Mouse (Mus musculus): ENCODE data around the gene Muc1. TPM values are rescaled to one million over a fixed set of nuclear protein-coding genes. Genes with fewer than 3 reads are reported as not detected.

The Muc1 gene
- polyA plus RNA-seq, 1 experiment from 2014 or later = 1.1 TPM

DNA sequence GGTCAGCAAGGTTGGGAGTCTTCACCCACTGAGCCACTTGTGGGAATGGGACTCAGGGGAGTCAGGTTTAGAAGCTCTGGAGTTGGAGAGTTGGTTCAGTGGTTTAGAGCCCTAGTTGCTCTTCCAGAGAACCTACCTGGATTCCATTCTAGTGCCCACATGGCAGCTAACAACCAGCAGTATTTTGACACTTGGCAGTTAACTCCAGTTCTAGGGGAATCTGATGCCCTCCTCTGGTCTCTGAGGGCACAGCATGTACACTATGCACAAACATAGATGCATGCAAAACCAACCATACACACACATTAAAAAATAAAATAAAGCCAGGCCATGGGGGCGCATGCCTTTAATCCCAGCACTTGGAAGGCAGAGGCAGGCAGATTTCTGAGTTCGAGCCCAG lies 35.0 kb upstream of the Muc1 start:
- Histone ChIP-seq H3K9me3 (no peaks in the 10 kb centered on the region), H3K27ac (replicated peaks) (no peak overlapping the region), H3K27me3 (replicated peaks) (no peaks in the 10 kb centered on the region), H3K36me3 (no peaks in the 10 kb centered on the region), H3K4me3 (no peak overlapping the region), H3K4me2 (no peak overlapping the region), H3K9ac (no peak overlapping the region), H3K4me1 (peaks cover 13% of the 10 kb centered on the region)
- ATAC-seq (ENCODE audit: extremely low read depth, insufficient number of reproducible peaks, low FRiP score, low TSS enrichment) = no peak
- 74% methylated on average over 2 of the region's 2 CpGs for WGBS

DNA sequence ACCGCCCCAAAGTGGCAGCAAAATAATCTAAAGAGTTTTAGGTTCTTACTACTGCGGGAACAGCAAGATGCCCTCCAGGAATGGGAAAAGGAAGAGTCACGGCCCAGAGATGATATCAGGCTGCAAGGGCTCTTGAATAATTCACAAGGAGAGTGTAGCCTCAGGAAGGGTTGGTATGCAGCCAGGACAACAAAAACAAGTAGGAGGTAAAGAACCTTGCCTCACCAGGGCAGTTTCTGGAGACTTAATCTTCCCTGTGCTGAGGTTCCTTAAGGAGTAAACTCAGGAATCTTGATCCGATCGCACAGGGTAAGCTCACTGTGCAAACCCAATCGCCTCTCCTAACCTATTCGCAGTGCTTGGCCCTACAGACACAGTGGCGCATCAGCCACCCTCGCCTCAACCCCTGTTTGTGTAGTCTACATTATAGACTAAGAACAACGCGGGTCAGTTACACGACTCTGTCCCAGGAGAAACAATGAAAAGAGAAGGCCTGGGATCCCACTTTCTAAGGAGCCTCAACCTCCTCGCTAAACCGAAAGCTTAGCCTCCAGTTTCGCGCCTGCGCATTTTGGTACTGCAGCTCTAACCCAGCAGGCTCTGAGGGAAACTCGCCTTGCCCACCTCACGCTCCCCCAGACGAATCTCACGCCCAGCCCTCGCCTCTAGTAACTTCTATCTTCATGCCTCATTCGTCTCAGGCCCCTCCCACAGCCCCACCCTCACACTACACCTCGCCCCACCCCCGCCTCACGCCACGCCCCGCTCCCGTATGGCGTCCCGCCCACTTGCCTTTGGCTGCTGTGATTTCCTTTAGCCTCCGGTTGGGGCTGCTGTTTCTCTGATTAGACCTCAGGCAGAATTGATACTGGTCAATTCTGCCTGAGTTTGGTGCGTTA lies 32.6 kb upstream of the Muc1 start:
- H3K4me2 ChIP-seq = peak overlapping the region; percentile 78
- peak overlapping the region; percentile 82 for H3K27ac ChIP-seq (replicated peaks)
- no peaks in the 10 kb centered on the region for H3K27me3 ChIP-seq (replicated peaks)
- H3K9me3 ChIP-seq = no peaks in the 10 kb centered on the region
- peak overlapping the region; percentile 86 for H3K9ac ChIP-seq
- peak overlapping the region; percentile 61 for H3K4me3 ChIP-seq
- H3K4me1 ChIP-seq = peaks cover 13% of the 10 kb centered on the region
- H3K36me3 ChIP-seq = no peaks in the 10 kb centered on the region
- WGBS = 8% methylated on average over 33 of the region's 33 CpGs
- ATAC-seq (ENCODE audit: extremely low read depth, insufficient number of reproducible peaks, low FRiP score, low TSS enrichment) = peak; percentile 88

DNA sequence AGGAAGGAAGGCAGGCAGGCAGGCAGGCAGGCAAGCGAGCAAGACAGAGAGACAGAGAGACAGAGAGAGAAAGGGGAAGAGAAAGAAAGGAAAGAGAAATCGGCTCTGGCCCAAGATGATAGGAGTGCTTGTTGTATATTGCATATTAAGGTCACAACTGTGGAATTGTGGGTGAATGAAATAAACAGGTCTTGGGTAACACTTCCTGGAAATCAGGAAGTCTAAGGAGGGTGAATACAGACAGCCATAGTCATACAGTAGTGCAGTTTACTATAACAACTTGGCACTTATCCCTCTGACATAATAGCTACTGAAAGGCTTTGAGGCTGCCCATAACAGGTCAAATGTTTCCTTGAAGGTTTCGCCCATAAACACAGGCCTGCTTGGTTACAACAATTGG lies 29.0 kb upstream of the Muc1 start:
- Histone ChIP-seq H3K4me3 (no peak overlapping the region), H3K9ac (no peak overlapping the region), H3K27me3 (replicated peaks) (no peaks in the 10 kb centered on the region), H3K4me2 (no peak overlapping the region), H3K4me1 (peaks cover 18% of the 10 kb centered on the region), H3K9me3 (no peaks in the 10 kb centered on the region), H3K36me3 (peaks cover 6% of the 10 kb centered on the region; the same call in 1 of the 2 replicates), H3K27ac (replicated peaks) (no peak overlapping the region)
- no peak for ATAC-seq (ENCODE audit: extremely low read depth, insufficient number of reproducible peaks, low FRiP score, low TSS enrichment)
- WGBS = 70% methylated on average over 3 of the region's 3 CpGs

DNA sequence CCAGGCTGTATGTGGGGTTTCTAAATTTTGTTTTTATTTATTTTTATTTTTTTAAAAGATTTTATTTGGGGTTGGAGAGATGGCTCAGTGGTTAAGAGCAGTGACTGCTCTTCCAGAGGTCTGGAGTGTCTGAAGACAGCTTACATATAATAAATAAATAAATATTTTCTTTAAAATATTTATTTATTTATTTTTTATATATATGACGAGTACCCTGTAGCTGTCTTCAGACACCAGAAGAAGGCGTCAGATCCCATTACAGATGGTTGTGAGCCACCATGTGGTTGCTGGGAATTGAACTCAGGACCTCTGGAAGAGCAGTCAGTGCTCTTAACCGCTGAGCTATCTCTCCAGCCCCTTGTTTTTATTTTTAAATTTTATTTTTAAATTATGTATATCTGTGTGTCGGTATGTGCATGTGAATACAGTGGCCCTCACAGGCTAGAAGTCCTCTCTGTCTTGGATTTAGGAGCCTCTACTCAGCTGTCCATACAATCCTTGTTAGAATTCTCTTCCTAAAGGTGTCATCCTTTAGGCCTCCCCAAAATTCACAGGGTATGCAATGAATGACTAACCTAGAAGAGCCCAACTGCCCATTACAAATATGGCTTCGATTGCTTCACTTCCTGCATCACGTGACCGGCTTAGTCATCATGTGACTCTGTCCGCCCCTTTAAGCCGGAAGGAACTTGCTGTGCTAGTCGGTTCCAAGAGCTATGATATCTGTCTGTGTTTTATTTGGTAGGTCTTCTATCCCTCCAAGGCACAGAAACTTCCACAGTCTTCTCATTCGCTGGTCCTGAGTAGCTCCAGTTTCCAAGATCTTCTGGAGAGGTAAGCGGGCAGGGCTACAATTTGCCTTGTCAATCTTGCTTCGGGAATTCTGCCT lies 26.4 kb upstream of the Muc1 start, which contains the start of gene Gba:
Gba (plus strand) TSS at position 676 of the 889 bp plus-strand sequence.
- H3K36me3 ChIP-seq = peaks cover 33% of the 10 kb centered on the region
- no peaks in the 10 kb centered on the region for H3K9me3 ChIP-seq
- H3K4me3 ChIP-seq = peak within 1 kb of the TSS; percentile 69
- H3K27ac ChIP-seq (replicated peaks) = no peak within 1 kb of the TSS
- H3K9ac ChIP-seq = peak within 1 kb of the TSS; percentile 84
- H3K4me1 ChIP-seq = peaks cover 5% of the 10 kb centered on the region
- peak within 1 kb of the TSS; percentile 80 for H3K4me2 ChIP-seq
- ATAC-seq (ENCODE audit: extremely low read depth, insufficient number of reproducible peaks, low FRiP score, low TSS enrichment) = peak; percentile 55; the same call in 1 of the 2 replicates
- WGBS = 24% methylated on average over 13 of the region's 13 CpGs
- H3K27me3 ChIP-seq (replicated peaks) = no peaks in the 10 kb centered on the region

DNA sequence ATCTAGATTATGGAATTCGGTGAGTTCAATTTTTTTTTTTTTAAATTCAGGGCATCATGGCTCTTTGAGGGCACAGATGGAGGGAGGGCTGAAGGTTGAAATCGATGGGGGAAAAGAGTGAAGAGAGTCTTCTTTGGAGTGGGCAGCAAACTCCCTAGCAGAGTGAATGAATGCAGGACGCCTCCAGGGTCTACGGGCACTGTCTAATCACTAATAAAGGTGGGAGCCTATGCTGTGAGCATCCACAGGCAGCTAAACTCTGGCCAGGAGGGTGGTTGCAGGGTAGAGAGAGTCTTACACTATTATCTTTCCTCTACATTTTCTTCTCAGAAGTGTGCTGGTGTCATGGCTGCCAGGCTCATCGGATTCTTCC lies 25.7 kb upstream of the Muc1 start:
- 26% methylated on average over 5 of the region's 5 CpGs for WGBS
- no peak for ATAC-seq (ENCODE audit: extremely low read depth, insufficient number of reproducible peaks, low FRiP score, low TSS enrichment)

DNA sequence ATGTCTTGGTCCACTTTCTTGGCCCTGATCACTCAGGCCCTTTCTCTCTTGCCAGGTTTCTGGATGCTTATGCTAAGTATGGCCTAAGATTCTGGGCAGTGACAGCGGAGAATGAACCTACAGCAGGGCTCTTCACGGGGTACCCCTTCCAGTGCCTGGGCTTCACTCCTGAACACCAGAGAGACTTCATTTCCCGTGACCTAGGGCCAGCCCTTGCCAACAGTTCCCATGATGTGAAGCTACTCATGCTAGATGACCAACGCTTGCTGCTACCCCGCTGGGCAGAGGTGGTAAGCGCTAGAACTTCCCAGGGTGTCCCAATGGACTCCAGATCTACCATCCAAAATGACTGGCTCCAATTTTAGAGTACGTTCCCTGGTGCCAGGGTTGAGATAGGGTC lies 22.8 kb upstream of the Muc1 start:
- no peak for ATAC-seq (ENCODE audit: extremely low read depth, insufficient number of reproducible peaks, low FRiP score, low TSS enrichment)
- Histone ChIP-seq H3K36me3 (peaks cover 68% of the 10 kb centered on the region), H3K27me3 (replicated peaks) (no peaks in the 10 kb centered on the region), H3K4me3 (no peak overlapping the region), H3K27ac (replicated peaks) (no peak overlapping the region), H3K4me1 (peaks cover 13% of the 10 kb centered on the region), H3K9me3 (no peaks in the 10 kb centered on the region), H3K9ac (no peak overlapping the region), H3K4me2 (no peak overlapping the region)
- WGBS = 85% methylated on average over 7 of the region's 7 CpGs

More for the DNA sequence above, 25.7 kb upstream of the Muc1 start:
- Histone ChIP-seq H3K9me3 (no peaks in the 10 kb centered on the region), H3K36me3 (peaks cover 39% of the 10 kb centered on the region), H3K4me3 (peak overlapping the region; percentile 69), H3K4me1 (peaks cover 5% of the 10 kb centered on the region), H3K4me2 (peak overlapping the region; percentile 80), H3K9ac (peak overlapping the region; percentile 84), H3K27ac (replicated peaks) (no peak overlapping the region), H3K27me3 (replicated peaks) (no peaks in the 10 kb centered on the region)

DNA sequence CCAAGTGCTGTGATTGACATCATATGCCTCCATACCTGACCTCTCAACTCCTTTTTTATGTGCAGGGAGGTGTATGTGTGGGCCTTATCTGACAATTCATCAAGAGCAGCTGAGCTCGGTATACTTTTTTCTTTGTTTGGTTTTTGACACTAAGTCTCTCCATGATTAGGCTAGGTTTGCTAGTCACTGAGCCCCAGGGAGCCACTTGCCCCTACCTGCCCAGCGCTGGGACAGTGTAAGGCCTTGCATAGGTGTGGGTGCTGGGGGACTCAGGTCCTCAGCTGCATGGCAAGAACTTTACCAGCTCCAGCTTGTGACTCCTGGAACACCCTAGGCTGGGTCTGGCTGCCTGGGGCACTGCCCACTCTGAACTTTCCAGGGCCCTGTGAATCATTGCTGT lies 22.2 kb upstream of the Muc1 start:
- no peak overlapping the region for H3K9ac ChIP-seq
- no peaks in the 10 kb centered on the region for H3K9me3 ChIP-seq
- peaks cover 16% of the 10 kb centered on the region for H3K4me1 ChIP-seq
- no peak overlapping the region for H3K4me3 ChIP-seq
- H3K27me3 ChIP-seq (replicated peaks) = no peaks in the 10 kb centered on the region
- ATAC-seq (ENCODE audit: extremely low read depth, insufficient number of reproducible peaks, low FRiP score, low TSS enrichment) = no peak
- no peak overlapping the region for H3K4me2 ChIP-seq
- H3K36me3 ChIP-seq = peaks cover 73% of the 10 kb centered on the region
- no peak overlapping the region for H3K27ac ChIP-seq (replicated peaks)
- 70% methylated on average over 2 of the region's 2 CpGs for WGBS

DNA sequence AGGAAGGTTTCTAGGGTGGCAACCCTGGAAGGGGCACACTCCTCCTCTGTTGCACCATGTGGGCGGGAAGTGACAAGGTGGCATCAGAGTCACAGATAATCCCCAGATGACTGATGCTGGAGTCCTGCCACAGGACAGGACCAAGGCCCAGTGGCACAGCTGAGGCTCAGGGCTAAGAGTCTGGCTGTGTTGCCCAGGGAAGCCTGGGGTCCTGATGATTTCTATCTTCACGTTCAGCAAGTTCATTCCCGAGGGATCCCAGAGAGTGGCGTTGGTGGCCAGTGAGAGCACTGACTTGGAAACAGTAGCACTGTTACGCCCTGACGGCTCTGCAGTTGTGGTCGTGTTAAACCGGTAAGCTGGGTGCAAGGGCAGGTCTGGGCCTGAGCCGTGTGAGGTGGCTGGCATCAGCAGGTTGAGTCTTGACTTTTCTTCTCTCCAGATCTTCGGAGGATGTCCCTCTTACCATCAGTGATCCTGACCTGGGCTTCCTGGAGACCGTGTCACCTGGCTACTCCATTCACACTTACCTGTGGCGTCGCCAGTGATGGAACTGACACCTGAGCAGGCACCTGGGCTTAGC lies 20.7 kb upstream of the Muc1 start:
- Histone ChIP-seq H3K27me3 (replicated peaks) (no peaks in the 10 kb centered on the region), H3K36me3 (peaks cover 78% of the 10 kb centered on the region), H3K9me3 (no peaks in the 10 kb centered on the region), H3K4me2 (no peak overlapping the region), H3K9ac (no peak overlapping the region), H3K4me3 (no peak overlapping the region), H3K27ac (replicated peaks) (no peak overlapping the region), H3K4me1 (peaks cover 24% of the 10 kb centered on the region)
- 88% methylated on average over 13 of the region's 13 CpGs for WGBS
- no peak for ATAC-seq (ENCODE audit: extremely low read depth, insufficient number of reproducible peaks, low FRiP score, low TSS enrichment)

DNA sequence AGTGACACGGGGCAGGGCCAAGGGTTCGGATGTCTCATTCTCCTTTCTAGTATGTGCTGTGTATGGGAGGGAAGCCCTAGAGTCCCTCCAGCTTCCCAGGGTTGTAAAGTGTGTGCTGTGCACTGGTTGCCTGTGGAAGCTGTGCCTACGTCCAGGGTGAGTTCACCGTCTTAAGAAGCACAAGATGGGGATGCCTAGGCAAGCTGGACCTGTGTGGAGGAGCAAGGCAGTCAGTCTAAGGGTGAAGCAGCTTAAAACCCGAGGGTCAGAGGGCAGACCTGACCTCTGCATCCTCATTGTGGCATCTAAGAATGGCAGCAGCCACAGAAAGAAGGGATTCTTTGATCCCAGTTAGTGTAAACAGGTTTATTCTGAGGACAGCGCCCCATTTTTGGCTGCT lies 20.1 kb upstream of the Muc1 start:
- no peak overlapping the region for H3K4me2 ChIP-seq
- WGBS = 85% methylated on average over 6 of the region's 6 CpGs
- H3K4me3 ChIP-seq = no peak overlapping the region
- H3K4me1 ChIP-seq = peaks cover 22% of the 10 kb centered on the region
- H3K27me3 ChIP-seq (replicated peaks) = no peaks in the 10 kb centered on the region
- no peaks in the 10 kb centered on the region for H3K9me3 ChIP-seq
- no peak overlapping the region for H3K27ac ChIP-seq (replicated peaks)
- no peak for ATAC-seq (ENCODE audit: extremely low read depth, insufficient number of reproducible peaks, low FRiP score, low TSS enrichment)
- H3K9ac ChIP-seq = no peak overlapping the region
- peaks cover 78% of the 10 kb centered on the region for H3K36me3 ChIP-seq

DNA sequence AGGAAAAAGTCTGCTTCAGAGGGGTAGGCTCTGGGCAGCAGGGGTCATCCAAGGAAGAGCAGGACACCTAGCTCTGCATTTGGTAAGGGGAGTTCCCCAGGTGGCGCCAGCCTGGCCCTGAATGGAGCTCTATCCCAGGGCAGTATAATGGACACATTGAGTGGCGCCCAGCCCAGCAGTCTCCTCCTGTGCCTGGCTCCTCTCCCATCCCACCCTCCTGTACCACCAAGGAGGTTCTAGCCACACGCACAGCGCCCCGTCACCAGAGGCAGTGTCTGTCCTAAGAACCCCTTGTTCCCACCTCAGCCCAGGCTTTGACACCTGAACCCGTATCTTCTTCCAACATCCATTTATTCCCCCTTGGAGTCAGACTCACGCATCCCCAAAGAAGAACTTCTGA lies 19.1 kb upstream of the Muc1 start:
- Histone ChIP-seq H3K4me2 (no peak overlapping the region), H3K36me3 (peaks cover 73% of the 10 kb centered on the region), H3K9me3 (no peaks in the 10 kb centered on the region), H3K9ac (no peak overlapping the region), H3K27ac (replicated peaks) (peak overlapping the region; percentile 67; the same call in 1 of the 2 replicates), H3K4me3 (no peak overlapping the region), H3K4me1 (peaks cover 25% of the 10 kb centered on the region), H3K27me3 (replicated peaks) (no peaks in the 10 kb centered on the region)
- 89% methylated on average over 7 of the region's 7 CpGs for WGBS
- ATAC-seq (ENCODE audit: extremely low read depth, insufficient number of reproducible peaks, low FRiP score, low TSS enrichment) = no peak

DNA sequence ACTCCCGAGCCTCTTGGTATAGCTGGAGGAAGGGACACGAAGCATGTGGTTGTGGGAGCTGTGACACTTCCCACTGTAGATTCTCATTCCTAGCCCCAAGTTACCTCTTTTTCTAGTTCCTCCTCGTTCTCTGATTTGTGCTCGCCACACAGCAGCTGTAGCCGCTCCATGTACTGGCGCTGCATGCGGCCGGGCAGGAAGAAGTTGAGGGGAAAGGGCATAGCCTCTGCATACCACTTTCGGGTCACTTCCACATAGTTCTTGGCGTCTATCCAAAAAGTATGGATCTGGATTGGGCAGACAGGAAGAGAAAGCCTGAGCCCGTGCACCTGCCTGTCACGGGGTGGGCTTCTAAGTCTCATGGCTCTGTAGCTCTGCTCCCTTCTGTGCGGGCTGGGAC lies 18.7 kb upstream of the Muc1 start:
- H3K27ac ChIP-seq (replicated peaks) = peak overlapping the region; percentile 67
- no peak overlapping the region for H3K9ac ChIP-seq
- no peak overlapping the region for H3K4me3 ChIP-seq
- H3K36me3 ChIP-seq = peaks cover 69% of the 10 kb centered on the region
- no peak for ATAC-seq (ENCODE audit: extremely low read depth, insufficient number of reproducible peaks, low FRiP score, low TSS enrichment)
- H3K9me3 ChIP-seq = no peaks in the 10 kb centered on the region
- peaks cover 30% of the 10 kb centered on the region for H3K4me1 ChIP-seq
- no peaks in the 10 kb centered on the region for H3K27me3 ChIP-seq (replicated peaks)
- H3K4me2 ChIP-seq = no peak overlapping the region
- 74% methylated on average over 13 of the region's 13 CpGs for WGBS
